Mouse (Mus musculus) right cerebral cortex, postnatal 36 days (tissue): ENCODE measurements around the gene Gm438.
A peak's percentile ranks its signal among the peaks of the same experiment; 100 is the strongest.
"Not testable (repeated sequence)": the region's sequence is repeated elsewhere in the genome, so short reads cannot be mapped to it uniquely, and the experiment has no call there.

ENCODE experiments used
- DNase-seq, 2 experiments: peaks; one replicate each; pipeline ENCODE4 v3.0.0; 2022; ENCODE audit warnings: low spot score in 2 of 2, mixed read lengths in 1 of 2

Gm438 gene

GRCm38 (mm10) chr4:144786483-144786882 is at the start of gene Gm438:
Gene Gm438, minus strand, starts transcription at chr4:144786583.
- DNase-seq, result no peak

- DNase-seq, result no peak
These were observed 38.3 kb upstream of the Gm438 start for GRCm38 (mm10) chr4:144824706-144825105.

GRCm38 (mm10) chr4:144823996-144824395 is 37.6 kb upstream of the Gm438 start:
- no peak for DNase-seq

- not testable (repeated sequence) for DNase-seq
These were observed 20.8 kb upstream of the Gm438 start for GRCm38 (mm10) chr4:144807135-144807534.

GRCm38 (mm10) chr4:144803633-144804032 is 17.2 kb upstream of the Gm438 start:
- DNase-seq, result no peak

- DNase-seq, result no peak
These were observed 3.8 kb upstream of the Gm438 start for GRCm38 (mm10) chr4:144790141-144790540.

GRCm38 (mm10) chr4:144782476-144783197 is 3.7 kb downstream of the Gm438 start:
- DNase-seq, result no peak

GRCm38 (mm10) chr4:144765722-144766121 is 20.7 kb downstream of the Gm438 start:
- DNase-seq, result peak; percentile 9 to 26

- no peak for DNase-seq
These were observed 37.2 kb downstream of the Gm438 start for GRCm38 (mm10) chr4:144749139-144749538.
